Mouse (Mus musculus) midbrain, embryonic 15.5 days (tissue): ENCODE results near the gene Cxcr4. TPM values are rescaled to one million over a fixed set of nuclear protein-coding genes. Genes with fewer than 3 reads are reported as not detected.

ENCODE experiments used
- polyA plus RNA-seq: library from polyadenylated mRNA; unstranded; fragments of >200 nt; fragmentation: Nextera tagmentation; extraction: Ambion mirVana; gene quantifications from 2 replicates; pipeline ENCODE4 v1.2.1, GENCODE M21; 2015

The Cxcr4 gene
- polyA plus RNA-seq, 1 experiment from 2014 or later: 7.1 TPM

Other genes with a start within 250 kb of the Cxcr4 start
- 52.6 and 59.2 TPM in 2 replicates for gene Mcm6, start 232.6 kb downstream of the Cxcr4 start, polyA plus RNA-seq
- gene Dars, start 174.9 kb downstream of the Cxcr4 start, polyA plus RNA-seq: 105 and 106 TPM in 2 replicates